Mouse (Mus musculus) 3134 (cell line): Measurements from ENCODE around the gene Cryz.

Experiments used
- DNase-seq: peaks from one replicate; pipeline ENCODE4 v3.0.0-alpha.2; 2011; ENCODE audit warnings: low spot score; ENCODE audit not compliant: insufficient read length; ENCODE audit errors: extremely low read depth

The Cryz gene

DNA sequence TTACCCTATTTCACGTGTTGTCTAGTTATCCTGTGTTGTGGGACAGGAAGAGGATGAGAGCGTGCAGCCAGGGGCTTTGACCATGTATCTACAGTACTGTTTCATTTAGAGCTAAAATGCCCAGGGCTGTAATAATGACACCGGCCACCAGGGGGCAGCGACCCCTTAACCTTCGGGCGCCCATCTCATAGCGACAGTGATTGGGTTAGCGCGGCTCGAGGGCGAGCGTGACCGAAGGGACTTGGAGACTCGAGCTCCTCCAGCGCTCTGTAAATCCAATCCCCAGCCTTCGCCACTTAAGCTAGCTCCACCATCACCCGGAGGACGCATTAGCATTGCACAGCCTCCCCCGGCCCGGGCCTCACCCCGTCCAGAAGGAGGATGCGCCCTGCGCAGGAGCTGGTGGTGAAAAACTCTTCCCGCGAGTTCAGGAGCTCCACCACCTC is at the start of gene Cryz:
Gene Cryz (plus strand): TSS at position 224 of the 446 bp plus-strand sequence.
- peak; percentile 89 for DNase-seq

DNA sequence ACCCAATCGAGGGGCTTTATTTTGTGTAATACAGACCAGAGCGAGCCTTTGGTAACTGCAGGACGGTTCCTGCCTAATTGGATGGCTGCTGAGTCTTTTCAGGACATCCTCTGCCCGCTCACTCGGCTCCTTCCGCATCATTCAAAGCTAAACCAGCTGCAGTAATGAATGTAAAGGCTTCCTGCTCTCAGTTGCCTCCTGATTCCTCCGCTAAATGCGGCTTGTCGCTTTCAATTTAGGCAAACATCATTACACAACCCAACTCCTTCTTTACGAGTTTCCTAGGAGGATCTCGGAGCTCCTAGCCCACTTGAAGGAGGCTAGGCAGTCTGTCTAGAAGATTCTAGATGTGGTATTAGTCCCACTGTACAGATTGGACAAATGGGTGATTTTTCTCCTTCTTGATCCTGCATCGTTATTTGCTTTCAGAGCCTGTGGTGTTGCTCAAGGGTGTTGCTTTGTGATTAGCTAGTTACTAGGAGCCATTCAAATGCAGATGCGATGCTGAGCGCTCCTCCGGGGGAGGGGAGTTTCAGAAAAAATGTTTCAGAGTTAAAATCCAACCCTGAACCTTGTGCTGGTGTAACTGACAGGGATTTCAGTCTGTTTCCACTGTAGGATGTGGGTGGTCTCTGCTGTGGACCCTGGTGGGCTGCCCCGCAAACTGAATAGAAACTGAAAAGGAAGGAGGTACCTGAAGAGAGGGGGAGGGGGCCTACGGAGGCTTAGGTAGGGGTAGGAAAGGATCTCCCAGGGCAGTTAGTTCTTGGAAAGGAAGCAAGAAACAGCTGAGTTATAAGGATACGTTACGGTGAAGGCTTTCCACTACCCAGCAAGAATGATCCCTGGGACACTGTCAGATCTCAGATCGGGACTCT is 48.7 kb upstream of the Cryz start:
- no peak for DNase-seq

GRCm38 (mm10) chr3:154548868-154549301 is 47.6 kb upstream of the Cryz start:
- no peak for DNase-seq

- DNase-seq = no peak
Observed at GRCm38 (mm10) chr3:154550326-154551034, 46.0 kb upstream of the Cryz start.

GRCm38 (mm10) chr3:154551035-154551411 is 45.5 kb upstream of the Cryz start:
- DNase-seq = no peak

DNA sequence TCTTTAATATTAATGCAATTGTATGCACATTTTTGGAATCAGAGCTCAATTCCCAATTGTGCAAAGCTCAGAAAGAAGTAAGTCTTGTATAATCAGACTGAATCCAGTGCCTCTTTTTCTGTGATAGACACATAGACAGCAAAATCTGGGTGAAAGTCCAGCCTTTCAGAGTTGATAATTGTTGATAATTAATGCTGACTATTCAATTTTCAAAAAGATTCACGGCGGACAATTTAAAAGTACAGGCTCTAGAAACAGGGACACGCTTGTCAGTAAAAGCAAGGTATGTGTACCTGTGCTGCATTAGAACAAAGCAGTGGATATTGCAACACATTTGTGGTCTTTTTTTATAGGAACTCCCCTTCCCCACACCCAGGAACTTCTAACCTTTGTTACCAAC is 34.3 kb upstream of the Cryz start:
- DNase-seq = no peak

GRCm38 (mm10) chr3:154565437-154565836 is 31.1 kb upstream of the Cryz start:
- no peak for DNase-seq

- DNase-seq = no peak
Observed at GRCm38 (mm10) chr3:154570029-154570575, 26.4 kb upstream of the Cryz start.

DNA sequence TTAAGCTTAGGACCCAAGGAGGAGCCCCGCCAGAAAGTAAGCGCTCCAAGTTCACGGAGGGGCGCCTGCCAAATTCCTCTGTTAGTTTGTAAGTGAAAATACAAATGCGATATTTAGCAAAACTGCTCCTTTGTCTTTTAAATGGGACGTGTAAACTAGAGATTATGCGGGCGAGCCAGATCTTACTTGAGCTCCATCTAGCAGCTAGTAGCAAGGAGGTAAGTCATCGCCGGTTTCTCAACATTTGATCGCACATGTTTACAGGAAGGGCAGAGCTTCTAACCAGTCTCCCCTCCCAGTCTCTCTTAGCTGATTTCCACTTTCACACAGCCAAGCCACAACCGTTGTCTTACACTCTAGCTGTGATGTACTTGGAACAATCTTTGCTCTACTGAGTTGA is 25.7 kb upstream of the Cryz start:
- no peak for DNase-seq

DNA sequence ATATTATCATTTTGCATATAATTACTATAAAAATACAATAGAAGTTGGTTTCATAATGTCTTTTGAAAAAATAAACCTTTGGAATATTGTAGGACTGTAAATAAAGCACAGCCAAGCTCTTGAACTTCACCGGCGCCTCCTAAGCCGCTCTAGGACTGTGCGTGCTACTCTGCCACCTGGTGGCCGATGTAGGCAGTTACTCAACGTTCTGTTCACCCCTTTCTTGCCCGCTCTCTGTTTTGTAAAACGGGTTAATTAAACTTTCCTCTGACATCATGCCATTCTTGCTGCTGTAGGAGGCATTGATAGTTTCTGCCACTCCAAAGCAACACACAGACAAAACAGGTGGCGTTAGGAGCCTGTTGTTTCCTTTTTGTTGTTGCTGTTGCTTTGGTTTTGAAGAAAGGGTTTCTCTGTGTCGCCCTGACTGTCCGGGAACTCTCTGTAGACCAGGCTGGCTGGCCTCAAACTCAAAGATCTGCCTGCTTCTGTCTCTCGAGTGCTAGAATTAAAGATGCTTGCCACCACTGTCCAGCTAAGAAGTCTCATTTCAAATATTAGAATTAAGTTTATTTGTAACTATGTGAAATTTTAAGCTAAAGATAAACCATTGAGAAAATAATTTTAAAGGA is 24.1 kb upstream of the Cryz start:
- DNase-seq = peak; percentile 32

- no peak for DNase-seq
Observed at GRCm38 (mm10) chr3:154573666-154574065, 22.8 kb upstream of the Cryz start.

- DNase-seq = no peak
Observed at GRCm38 (mm10) chr3:154577895-154578294, 18.6 kb upstream of the Cryz start.

DNA sequence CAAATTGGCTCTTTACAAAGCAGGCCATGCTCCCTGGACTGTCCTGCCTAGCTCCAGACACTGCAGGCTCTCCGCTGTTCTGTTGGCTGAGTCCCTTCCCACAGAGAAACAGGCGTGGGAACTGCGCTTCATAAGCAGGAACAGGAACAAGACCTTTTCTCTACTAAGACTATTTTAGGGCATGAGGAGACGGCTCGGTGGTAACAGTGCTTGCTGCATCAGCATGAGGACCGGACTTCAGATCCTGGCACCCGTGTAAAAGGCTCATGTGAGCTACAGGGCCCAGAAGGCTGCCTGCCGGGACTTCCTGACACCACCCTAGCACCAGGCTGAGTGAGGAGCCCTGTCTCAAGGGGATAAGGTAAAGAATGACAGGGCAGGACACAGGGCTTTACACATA is 12.2 kb upstream of the Cryz start:
- DNase-seq = no peak

GRCm38 (mm10) chr3:154590971-154591370 is 5.5 kb upstream of the Cryz start:
- no peak for DNase-seq

- DNase-seq = no peak
Observed at GRCm38 (mm10) chr3:154591621-154592020, 4.9 kb upstream of the Cryz start.

DNA sequence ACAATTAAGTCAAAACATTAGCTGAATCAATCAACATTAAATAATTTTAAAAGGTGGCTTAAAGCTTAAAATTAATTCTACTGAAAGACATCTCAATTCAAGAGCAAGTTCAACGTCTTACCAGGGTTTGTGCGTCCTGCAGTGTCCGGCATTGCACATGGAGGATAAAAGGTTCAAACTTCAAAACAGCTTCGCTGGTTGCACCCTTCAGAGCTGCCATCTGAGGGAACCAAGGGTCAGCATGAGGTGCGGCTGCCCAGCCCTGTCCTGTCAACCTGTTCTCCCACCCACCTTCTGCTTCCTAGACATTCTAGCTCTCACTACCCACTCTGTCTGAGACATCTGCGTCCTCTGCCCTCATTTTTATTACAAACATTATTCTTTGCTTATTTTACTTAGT is 2.9 kb upstream of the Cryz start:
- DNase-seq = no peak

- DNase-seq = no peak
Observed at GRCm38 (mm10) chr3:154594156-154594555, 2.4 kb upstream of the Cryz start.

GRCm38 (mm10) chr3:154596934-154597554 is 533 bp downstream of the Cryz start, which contains the start of gene Tyw3:
TSS of gene Tyw3 (minus strand) at chr3:154597104.
- peak; percentile 90 for DNase-seq

- no peak for DNase-seq
Observed at GRCm38 (mm10) chr3:154597561-154597960, 1.1 kb downstream of the Cryz start.

GRCm38 (mm10) chr3:154602141-154602540 is 5.6 kb downstream of the Cryz start:
- no peak for DNase-seq

DNA sequence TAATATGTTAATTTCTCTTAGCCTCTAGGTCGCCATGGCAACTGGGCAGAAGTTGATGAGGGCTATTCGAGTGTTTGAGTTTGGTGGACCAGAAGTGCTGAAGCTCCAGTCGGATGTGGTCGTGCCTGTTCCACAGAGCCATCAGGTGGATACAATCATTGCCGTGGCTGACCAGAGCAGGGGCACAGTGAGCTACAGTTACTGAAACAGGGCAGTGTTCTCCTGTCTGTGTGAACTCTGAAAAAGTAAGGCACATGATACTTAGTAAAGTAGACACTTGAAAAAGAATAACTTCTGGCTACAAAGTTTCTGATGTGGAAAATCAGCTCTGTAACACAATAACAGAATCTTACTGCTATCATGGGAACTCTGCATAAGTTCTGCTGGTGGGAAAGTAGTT is 8.4 kb downstream of the Cryz start:
- no peak for DNase-seq
